Mouse (Mus musculus) v-Abl transformed pro-B cells (cell line): Measurements from ENCODE around the gene Gna11.

ENCODE experiments used
- in situ Hi-C, 2 experiments: fragments of 400-800 bp; cut with MboI; formaldehyde crosslinking; loops; one replicate each; pipeline ENCODE4 v1.15.1; 2025; ENCODE audit not compliant: unreplicated experiment in 2 of 2

Gna11 gene

DNA sequence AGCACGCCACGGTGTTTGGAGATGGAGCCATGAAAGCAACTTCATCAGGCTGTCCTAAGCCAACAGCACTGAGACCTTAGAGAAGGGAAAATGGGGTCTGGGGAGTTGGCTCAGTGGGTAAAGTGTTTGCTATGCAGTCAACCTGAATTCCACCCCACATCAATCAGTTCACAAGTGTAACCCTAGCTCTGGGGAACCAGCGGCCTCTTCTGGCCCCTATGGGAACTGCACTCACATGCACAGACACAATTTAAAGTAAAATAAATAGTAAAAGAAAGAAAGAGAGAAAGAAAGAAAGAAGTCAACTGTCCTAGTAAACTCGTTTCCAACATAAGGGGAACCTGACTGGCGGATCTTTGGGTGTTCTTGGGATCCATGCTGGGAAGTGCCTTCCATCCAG lies 31.2 kb downstream of the Gna11 start:
- in situ Hi-C loops, result no loop called here

DNA sequence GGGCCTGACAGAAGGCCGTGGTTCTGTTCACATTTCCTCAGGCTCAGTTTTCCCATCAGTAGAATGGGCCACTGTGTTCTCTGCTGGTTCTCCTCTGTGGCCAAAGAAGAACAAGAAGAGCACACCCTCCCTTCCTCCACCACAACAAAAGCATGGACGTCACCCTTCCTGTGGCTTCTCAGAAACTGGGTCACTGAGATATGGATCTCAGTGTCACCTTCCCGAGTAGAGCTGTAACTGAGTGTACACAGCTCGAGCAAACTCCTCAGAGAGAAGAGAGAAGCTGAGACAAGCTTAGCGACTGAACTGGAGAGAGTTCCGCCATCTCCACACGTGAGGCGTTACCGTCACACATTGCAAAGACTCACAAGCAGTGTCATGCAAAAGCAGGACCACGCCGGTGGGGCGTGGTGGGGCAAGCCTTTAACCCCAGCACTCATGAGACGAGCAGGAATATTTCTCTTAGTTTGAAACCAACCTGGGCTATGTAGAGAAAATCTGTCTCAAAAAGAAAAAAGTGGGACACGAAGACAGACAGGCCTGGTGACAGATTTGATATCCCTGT lies 34.7 kb downstream of the Gna11 start:
- in situ Hi-C loops, result no loop called here

DNA sequence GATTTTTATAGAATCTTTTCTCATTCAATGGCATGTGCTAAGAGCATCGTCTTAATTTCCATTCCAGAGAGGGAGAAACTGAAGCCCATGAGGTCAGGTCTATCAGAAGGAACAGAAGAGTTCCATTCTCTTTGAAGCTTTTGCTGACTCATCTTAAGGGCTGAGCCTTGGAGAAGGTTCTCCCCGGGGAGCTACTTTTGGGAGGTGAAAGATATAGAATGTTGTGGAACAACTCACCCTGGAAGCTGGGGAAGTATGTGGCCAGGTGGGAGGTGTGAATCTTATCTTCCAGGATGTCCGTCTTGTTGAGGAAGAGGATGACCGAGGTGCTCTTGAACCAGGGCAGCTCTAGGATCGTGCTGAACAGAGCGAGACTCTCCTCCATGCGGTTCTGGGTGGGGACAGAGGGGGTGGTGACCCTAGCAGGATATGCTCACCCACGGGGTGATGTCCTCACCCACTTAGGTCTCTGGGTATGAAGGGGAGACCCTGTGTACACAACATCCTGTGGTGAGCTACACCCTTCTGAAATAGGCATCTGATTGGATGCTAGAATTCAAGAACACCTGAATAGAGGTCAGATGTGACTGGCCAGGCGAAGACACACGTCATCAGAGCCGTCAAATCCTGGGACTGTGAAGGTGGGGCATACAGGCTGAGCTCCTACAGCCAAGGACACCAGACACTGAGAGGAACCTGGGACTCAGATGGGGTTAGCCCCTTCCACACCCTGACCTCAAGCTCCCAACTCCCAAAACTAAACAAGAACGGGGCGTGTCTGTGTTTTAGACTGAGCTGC lies 37.1 kb downstream of the Gna11 start:
- in situ Hi-C loops, result no loop called here

DNA sequence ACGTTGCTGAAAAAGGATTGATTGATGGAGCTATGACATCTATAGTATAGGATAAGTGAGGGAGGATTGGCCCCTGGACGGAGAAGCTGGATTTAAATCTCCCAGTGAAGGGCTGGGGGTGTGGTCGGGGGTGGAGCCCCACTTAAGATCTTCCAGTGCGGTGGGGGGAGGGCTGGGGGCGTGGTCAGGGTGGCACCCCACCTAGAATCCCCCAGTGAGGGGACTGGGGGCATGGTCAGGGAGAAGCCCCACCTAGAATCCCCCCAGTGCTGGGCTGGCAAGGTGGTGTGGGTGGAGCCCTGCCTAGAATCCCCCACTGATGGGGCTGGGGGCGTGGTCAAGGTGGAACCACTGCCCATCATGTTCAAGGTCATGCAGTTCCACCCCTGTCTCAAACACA lies 37.9 kb downstream of the Gna11 start:
- in situ Hi-C loops, result no loop called here

DNA sequence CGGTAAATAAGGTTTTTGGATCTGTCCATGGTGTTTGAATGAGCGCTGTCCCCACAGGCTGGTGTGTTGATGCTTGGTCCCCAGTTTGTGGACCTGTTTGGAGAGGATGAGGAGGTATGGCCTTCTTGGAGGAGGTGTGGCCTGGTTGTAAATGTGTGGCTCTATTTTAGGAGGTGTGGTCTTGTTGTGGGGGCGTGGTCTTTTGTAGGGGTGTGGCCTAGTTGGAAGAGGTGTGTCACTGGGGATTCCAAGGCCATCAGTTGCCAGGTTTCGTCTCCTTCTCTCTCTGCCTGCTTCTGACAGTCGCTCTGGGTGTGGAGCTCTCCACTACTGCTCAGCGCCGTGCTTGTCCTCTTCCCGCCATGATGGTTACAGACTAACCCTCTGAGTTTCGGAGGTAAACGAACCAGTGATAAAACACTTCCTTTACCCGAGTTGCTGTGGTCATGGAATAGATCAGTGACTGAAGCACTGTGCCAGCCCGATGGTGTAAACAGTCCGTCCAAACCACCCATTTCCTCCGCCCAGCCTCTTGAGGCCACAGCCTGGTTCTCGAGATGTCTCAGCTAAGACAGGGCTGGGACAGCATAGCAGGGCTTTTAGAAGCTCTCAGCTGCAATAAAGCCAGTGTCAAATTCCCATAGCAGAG lies 39.9 kb downstream of the Gna11 start:
- in situ Hi-C loops, result no loop called here

DNA sequence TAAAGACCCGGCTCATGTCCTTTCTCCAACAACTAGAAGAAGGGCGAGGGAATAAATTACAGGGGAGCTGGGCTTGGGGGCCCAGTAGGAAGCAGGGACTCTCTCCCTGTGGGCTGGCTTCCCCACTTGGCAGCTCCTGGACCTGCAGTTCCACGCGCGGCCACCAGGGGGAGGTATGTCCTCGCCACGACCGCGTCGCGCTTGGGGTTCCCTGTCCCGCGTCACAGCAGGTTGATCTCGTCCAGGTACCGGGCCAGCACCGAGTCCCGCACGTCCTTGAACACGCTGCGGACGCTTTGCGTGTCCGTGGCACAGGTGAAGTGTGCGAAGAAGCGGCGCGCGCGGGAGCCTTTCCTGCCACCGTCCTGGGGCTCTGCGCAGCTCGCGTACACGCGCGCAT lies 42.3 kb downstream of the Gna11 start:
- in situ Hi-C loops, result loop anchor here in 1 of 2 experiments (5.0 kb wide), 1 partner anchor 35 kb away; no protein-coding TSS in a partner anchor

DNA sequence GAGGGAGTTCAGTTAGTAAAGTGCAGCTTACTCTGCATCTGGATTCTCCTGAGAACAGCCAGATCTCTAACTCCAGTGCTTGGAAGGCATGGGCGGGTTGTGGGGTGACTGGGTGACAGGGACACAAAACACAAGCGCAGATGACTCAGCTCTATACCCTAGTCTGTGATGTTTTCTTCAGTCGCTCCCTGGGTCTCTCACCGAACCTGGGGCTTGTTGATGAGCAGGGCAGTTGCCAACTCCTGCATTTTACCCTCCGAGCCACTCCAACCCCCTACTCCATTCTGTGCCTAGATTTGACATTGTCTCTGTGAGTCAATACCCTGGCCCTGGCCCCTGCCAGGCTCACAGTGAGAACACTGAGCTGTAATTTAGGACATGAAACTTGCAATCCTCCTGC lies 43.1 kb downstream of the Gna11 start:
- in situ Hi-C loops, result loop anchor here in 1 of 2 experiments (5.0 kb wide), 1 partner anchor 35 kb away; no protein-coding TSS in a partner anchor

DNA sequence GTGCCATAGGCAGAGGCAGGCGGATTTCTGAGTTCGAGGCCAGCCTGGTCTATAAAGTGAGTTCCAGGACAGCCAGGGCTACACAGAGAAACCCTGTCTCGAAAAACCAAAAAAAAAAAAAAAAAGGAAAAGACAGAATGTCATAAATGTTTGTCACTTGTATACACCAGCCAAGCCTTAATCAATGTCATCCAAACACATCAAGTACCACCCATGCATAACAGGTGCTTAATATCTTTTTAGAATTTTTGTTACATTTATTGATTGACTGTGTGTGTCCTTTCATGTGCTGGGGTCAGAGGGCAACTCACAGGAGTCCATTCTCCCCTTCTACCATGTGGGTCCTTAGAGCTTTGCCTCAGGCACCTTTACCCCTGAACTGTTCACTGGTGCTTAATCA lies 45.0 kb downstream of the Gna11 start, which contains the start of gene S1pr4:
S1pr4 (minus strand) TSS at position 101 of the 400 bp plus-strand sequence.
- in situ Hi-C loops, result loop anchor here in 1 of 2 experiments (5.0 kb wide), 1 partner anchor 37 kb away; no protein-coding TSS in a partner anchor

DNA sequence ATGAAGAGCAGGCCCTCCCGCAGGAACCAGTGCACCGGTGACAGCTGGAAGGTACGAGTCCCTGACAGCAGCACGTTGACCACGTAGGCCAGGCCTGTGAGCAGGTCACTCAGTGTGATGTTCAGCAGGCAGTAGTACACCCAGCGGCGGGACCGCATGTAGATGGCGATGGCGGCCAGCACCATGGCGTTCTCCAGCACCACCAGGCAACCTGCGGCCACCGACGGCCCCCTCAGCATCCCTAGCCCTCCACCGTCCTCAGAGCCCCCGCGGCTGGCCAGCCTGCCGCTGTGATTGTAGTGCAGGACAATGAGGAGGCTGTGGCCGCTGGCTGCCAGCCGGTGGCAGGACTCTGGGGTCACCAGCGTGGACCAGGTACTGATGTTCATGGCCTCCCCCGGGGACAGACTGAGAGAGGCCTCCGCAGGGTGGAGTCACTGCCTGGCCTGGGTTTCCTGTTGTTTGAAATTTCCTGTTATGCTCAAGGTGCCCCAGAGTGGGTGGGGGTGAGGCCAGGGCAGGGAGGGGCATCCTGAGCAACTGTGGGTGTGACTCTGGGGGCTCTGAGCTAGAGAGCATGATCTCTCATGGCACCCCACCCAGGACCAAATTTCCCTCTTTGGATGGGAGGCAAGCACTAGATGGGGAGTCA lies 45.6 kb downstream of the Gna11 start:
- in situ Hi-C loops, result loop anchor here (5.0 to 25.0 kb wide), 4 partner anchors 48 to 675 kb away; partner anchors contain the start of genes BC025920 (in 1 of the 2) and Gna11 (in 1 of the 2)

DNA sequence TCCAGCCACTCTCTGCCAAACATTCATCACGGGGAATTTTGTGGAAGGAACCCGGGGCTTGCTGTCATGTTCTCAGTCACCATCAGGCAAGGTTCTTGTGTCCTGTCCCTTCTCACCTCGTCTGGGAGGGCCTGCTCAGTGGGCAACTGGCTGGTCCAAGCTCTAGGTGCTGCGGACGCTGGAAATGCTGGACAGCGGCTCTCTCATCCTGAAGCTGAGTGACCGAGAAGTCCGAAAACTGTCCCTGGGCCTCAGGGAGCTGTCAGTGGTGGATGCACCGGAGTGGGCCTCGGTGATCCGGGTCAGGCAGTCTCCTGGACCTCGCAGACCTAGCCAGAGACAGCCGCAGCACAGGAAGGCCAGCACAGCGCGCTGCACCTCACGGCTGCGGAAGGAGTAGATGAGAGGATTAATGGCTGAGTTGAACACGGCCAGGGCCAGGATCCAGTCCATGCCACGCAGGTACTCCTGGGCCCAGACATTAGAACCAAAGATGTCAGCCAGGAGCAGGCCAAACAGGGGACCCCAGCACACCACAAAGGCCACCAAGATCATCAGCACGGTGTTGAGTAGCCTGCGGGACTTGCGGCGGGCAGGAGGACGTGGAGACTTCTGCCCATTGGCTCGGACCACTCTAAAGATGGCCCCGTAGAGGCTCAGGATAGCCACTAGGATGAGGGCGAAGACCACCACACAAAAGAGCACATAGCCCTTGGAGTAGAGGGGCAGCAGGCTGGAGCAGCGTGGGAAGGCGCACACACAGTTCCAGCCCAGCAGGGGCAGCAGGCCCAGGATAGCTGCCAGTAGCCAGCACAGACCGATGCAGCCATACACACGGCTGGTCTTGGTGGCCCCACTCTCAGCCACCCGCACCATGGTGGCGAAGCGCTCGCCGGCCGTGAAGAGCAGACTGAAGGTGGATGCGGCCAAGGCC lies 46.4 kb downstream of the Gna11 start:
- in situ Hi-C loops, result loop anchor here (5.0 to 25.0 kb wide), 4 partner anchors 49 to 676 kb away; partner anchors contain the start of genes BC025920 (in 1 of the 2) and Gna11 (in 1 of the 2)

DNA sequence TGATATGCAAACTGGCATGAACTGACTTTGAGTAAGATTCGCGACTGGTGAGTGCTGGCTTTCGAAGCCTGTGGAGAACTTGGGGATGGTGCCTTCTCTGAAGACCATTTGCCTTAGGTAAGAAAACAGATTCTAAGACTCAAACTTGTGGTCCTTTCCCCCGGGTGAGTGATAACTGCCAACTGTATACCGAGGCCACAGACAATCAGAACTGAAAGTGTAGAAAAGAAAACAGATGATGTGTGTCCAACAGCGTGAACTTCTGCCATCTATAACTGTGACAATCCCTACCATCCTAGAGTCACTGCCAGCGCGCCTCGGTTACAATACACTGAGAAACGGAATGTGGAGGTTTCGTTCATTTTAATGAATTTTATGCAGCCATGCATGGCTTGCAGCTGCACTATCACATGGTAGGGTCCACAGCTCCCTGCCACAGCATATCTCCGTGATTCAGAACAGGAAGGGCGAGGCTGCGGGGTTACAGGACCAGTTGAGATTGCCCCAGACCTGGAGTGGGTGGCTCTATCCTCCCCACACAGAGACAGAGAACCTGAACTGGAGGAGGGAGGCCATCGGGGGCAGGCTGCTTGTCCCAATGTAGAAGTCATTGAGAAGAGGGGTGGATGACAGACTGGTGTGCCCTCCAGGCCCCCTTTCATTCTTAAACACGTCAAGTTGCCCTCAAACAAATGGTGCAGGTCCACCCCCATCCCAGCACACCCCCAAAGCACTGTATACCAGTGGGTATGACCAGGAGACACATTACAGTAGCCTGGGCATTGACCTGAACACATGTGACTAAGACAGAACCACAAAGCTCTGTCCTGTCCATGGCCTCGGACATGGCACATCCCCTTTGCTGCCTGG lies 47.4 kb downstream of the Gna11 start:
- in situ Hi-C loops, result loop anchor here (5.0 to 25.0 kb wide), 4 partner anchors 50 to 677 kb away; partner anchors contain the start of genes BC025920 (in 1 of the 2) and Gna11 (in 1 of the 2)

DNA sequence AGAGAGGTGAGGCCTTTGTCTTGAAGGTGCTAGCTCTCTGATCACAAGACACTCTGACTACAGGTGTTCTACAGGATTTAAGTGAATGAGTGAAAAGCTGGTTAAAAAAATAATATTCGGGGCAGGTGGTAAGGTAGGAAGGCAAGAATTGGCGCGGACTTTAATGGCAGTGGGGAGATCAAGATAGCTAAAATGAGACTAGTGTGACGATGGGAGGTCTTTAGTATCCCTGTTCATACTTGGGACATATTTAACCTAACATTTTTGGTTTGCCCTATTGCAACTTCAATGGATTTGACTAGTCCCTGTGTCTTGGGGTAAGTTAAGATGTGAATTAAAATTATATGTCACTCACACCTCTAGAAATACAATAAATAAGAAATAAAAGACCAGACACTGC lies 48.0 kb downstream of the Gna11 start:
- in situ Hi-C loops, result loop anchor here (5.0 to 25.0 kb wide), 4 partner anchors 50 to 678 kb away; partner anchors contain the start of genes BC025920 (in 1 of the 2) and Gna11 (in 1 of the 2)

DNA sequence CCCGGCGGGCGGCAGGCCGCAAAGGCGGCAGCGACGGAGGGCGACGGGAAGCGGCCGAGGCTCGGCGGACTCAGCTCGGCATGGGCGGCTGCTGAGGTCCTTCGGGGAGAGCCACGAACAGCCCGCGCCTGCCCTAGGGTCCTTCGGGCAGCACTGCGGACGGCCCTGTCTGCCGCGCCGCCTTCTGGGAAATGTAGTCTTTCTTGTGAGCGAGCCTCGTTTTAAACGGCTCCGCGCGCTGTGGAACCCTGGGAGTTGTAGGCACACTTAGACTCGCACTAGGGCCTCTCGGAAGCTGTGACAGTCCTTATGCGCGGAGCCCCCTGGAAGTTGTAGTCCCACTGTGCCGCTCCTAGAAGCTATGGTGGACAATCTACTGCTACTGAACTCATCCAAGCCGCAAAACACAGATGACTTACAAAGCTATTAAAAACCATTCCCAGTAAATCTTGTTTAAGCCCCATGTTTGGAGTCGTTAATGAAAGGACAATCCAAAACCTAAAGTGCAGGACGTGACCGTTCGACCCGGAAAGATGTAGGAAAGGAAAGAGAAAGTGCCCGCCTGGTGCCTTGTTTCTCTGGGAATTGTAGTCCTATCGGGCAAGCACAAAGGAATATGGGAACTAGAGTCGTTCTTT lies 48.6 kb downstream of the Gna11 start, which contains the start of gene Ncln:
Ncln (minus strand) TSS at position 129 of the 638 bp plus-strand sequence.
- in situ Hi-C loops, result loop anchor here (5.0 to 25.0 kb wide), 4 partner anchors 51 to 678 kb away; partner anchors contain the start of genes BC025920 (in 1 of the 2) and Gna11 (in 1 of the 2)

DNA sequence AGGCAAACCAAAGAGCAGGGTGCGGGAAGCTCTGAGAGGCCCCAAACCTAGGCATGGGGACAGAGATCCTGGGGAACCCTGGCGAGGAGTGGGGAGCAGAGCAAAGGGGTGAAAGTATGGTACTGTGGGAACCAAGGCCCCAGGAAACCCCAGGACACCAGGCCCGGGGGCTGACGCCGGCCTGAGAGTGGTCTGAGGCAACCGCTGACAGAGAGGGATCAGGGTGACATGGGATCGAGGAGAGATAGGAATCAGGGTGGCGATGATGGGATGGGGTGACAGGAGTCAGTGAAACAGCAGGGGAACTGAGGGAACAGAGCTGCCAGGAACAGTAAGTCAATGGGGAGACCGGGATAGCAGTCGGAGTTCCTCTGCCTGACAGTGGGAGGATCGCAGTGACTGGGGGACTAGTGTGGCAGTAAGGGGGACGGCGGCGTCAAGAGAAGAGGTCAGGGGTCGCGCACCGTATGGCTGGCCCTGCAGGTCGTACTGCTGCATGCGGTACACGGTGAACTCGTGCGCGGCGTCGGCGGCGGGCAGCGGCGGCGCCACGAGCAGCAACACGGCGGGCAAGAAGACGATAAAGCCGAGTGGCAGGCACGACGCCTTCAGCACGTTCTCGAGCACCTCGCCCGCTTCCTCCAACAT lies 49.2 kb downstream of the Gna11 start:
- in situ Hi-C loops, result loop anchor here (5.0 to 25.0 kb wide), 4 partner anchors 52 to 679 kb away; partner anchors contain the start of genes BC025920 (in 1 of the 2) and Gna11 (in 1 of the 2)

DNA sequence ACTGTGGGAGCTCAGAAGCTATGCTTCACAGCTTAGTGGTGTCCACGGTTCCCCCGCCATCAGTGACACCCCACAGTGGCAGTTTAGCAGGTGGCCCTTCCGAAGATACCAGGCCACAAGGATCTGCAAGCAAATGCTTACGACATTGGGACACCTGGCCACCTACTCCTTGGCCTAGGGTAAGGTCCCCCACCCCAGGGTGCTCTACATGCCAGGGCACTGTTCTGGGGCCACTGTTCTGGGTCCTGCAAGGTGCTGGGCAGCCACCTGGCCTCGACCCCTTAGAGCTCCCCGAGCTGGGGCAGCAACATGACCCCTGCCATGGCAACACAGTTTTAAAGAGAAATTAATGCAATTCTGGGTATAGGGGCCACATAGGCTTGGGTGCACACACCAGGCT lies 49.8 kb downstream of the Gna11 start:
- in situ Hi-C loops, result loop anchor here (5.0 to 25.0 kb wide), 4 partner anchors 52 to 680 kb away; partner anchors contain the start of genes BC025920 (in 1 of the 2) and Gna11 (in 1 of the 2)

DNA sequence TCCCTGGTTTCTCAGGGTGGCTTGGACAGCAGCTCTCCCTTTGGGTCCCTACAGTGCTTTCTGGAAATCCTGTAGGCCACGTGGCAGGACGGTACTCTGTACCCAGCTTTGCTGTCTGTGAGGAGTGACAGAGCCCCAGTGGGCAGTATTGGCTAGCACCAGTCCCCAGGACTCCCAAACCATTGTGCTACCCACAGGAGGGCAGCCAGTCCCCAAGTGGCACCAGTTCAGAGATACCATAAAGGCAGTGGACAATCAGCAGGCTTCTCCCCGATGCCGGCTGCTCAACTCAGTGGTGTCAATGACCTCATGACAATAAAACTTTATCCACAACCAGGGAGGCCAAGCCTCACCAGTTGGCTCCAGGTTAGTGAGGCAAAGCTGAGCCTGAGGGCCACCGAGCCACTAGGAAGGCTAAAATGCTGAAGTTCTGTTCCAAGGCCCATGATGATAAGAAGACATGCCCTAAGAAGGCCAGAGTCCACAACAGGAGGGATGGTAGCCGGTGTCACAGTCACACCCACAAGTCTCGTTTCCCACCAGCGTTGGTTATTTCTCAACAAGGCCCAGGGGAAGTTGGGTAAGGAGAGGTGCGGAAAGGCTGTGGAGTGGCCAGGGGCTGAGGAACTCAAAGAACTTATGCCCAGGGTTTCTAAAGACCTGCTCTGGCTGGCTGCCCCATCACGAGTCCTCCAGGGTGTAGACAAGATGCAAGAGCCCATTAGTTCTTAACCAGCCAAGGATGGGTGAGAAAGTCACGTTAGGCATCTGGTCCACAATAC lies 50.5 kb downstream of the Gna11 start:
- in situ Hi-C loops, result loop anchor here (5.0 to 25.0 kb wide), 4 partner anchors 53 to 680 kb away; partner anchors contain the start of genes BC025920 (in 1 of the 2) and Gna11 (in 1 of the 2)
